Mouse (Mus musculus) stomach, postnatal 0 days (tissue): ENCODE measurements around the gene Ogt.

Source experiments
- CTCF ChIP-seq: IDR thresholded peaks from 2 replicates; pipeline ENCODE4 v1.5.1; 2016; ENCODE audit warnings: antibody characterized with exemption, low read depth, mild to moderate bottlenecking, moderate library complexity
- EP300 ChIP-seq: optimal IDR thresholded peaks from 2 replicates; pipeline ENCODE3; 2016; ENCODE audit warnings: antibody characterized with exemption

GRCm38 (mm10) chrX:101705111-101705510 lies 65.3 kb downstream of the Ogt start:
- TF ChIP-seq CTCF (no peak), EP300 (no peak)
